In genomic region chr4:120674775-120675451, GRCm38 (mm10) we compare ENCODE assay signal across 13 mouse cellular contexts. TPM values are rescaled to one million over a fixed set of nuclear protein-coding genes. Genes with fewer than 3 reads are reported as not detected.
DNase-seq lines count a peak whose midpoint lies in the region; ATAC-seq and TF ChIP-seq lines count a peak whose summit lies in the region.
"Had no signal": no experiment of that assay in that cellular context is flagged by ENCODE, and none has a peak within 500 bp of the region (broad histone marks: within the 10 kb centered on the region; RNA-seq: fewer than 3 reads in every experiment).

No protein-coding gene starts in this region.

- TF ChIP-seq RAD21 in MEL (IDR thresholded peaks at IDR 0.05; ENCODE audit: low read depth, low read length), result no peak

- H3K27ac ChIP-seq in heart, embryonic 11.5 days (ENCODE audit: low read depth, low read length), result peak overlapping the region; percentile 84
- H3K27ac ChIP-seq in MEL (ENCODE audit: control insufficient read depth, low read depth, low read length), result peak overlapping the region; percentile 85
- H3K27ac ChIP-seq in intestine, embryonic 16.5 days (ENCODE audit: low read length), result no peak overlapping the region
- H3K27ac ChIP-seq in embryonic facial prominence, embryonic 10.5 days (replicated peaks), result no peak overlapping the region
- H3K27ac ChIP-seq: midbrain, embryonic 15.5 days had no signal

- H3K36me3 ChIP-seq in heart, embryonic 11.5 days (ENCODE audit: control insufficient read depth, insufficient read depth, low read length), result no peaks in the 10 kb centered on the region
- H3K36me3 ChIP-seq in MEL (ENCODE audit: control insufficient read depth in 1 of 2, insufficient read depth in 2 of 2, low read length in 2 of 2), result peaks cover 0 to 19% of the 10 kb centered on the region in 2 experiments; a peak in 2 of 4 replicates
- H3K36me3 ChIP-seq in intestine, embryonic 16.5 days (ENCODE audit: control insufficient read depth, insufficient read depth, low read length), result no peaks in the 10 kb centered on the region
- H3K36me3 ChIP-seq in embryonic facial prominence, embryonic 10.5 days (replicated peaks), result no peaks in the 10 kb centered on the region
- H3K36me3 ChIP-seq: midbrain, embryonic 15.5 days had no signal

- H3K4me3 ChIP-seq in heart, embryonic 11.5 days (ENCODE audit: low read depth, low read length), result no peak overlapping the region
- 0 out of 4 replicates have a peak overlapping the region, but pooled peaks of 1 of the 2 experiments have one; percentile 13 for H3K4me3 ChIP-seq in MEL (ENCODE audit: control insufficient read depth in 1 of 2, insufficient read depth in 1 of 2, low read depth in 2 of 2, low read length in 2 of 2)
- no peak overlapping the region for H3K4me3 ChIP-seq in intestine, embryonic 16.5 days (ENCODE audit: low read length)
- no peak overlapping the region for H3K4me3 ChIP-seq in embryonic facial prominence, embryonic 10.5 days
- H3K4me3 ChIP-seq: midbrain, embryonic 15.5 days had no signal

- no peaks in the 10 kb centered on the region for H3K27me3 ChIP-seq in heart, embryonic 11.5 days (ENCODE audit: control insufficient read depth, insufficient read depth, low read length)
- no peaks in the 10 kb centered on the region for H3K27me3 ChIP-seq in MEL (ENCODE audit: control insufficient read depth in 1 of 2, insufficient read depth in 2 of 2, low read length in 2 of 2)
- no peaks in the 10 kb centered on the region for H3K27me3 ChIP-seq in intestine, embryonic 16.5 days (replicated peaks; ENCODE audit: control insufficient read depth, insufficient read depth, low read length)
- H3K27me3 ChIP-seq in embryonic facial prominence, embryonic 10.5 days (replicated peaks; ENCODE audit: low read depth, poor library complexity, severe bottlenecking), result peaks cover 28% of the 10 kb centered on the region

- H3K9me3 ChIP-seq in heart, embryonic 11.5 days (replicated peaks; ENCODE audit: control insufficient read depth, low read length), result no peaks in the 10 kb centered on the region
- no peaks in the 10 kb centered on the region for H3K9me3 ChIP-seq in MEL (replicated peaks; ENCODE audit: insufficient read depth, low read length)
- no peaks in the 10 kb centered on the region for H3K9me3 ChIP-seq in intestine, embryonic 16.5 days (ENCODE audit: control insufficient read depth, low read length)
- H3K9me3 ChIP-seq in embryonic facial prominence, embryonic 10.5 days, result no peaks in the 10 kb centered on the region
- H3K9me3 ChIP-seq: midbrain, embryonic 15.5 days had no signal

- peak overlapping the region; percentile 21; the same call in 1 of the 2 replicates for H3K4me2 ChIP-seq in heart, embryonic 11.5 days
- H3K4me2 ChIP-seq in intestine, embryonic 16.5 days (ENCODE audit: low read depth, low read length), result no peak overlapping the region
- H3K4me2 ChIP-seq: midbrain, embryonic 15.5 days had no signal

- H3K79me2 ChIP-seq in MEL (ENCODE audit: control insufficient read depth, insufficient read depth, low read length, poor library complexity), result no peaks in the 10 kb centered on the region

- ATAC-seq in heart, embryonic 11.5 days (replicated peaks; ENCODE audit: insufficient number of reproducible peaks, low FRiP score, low TSS enrichment), result peak; percentile 91
- peak; percentile 76 for ATAC-seq in intestine, embryonic 16.5 days
- ATAC-seq in megakaryocyte progenitor cell, adult 5-6 weeks (replicated peaks; ENCODE audit: poor library complexity), result peak; percentile 91
- ATAC-seq: forebrain, postnatal 0 days; midbrain, embryonic 15.5 days had no signal

- H3K9ac ChIP-seq in heart, embryonic 11.5 days (ENCODE audit: low read depth, low read length), result no peak overlapping the region
- no peak overlapping the region for H3K9ac ChIP-seq in MEL (ENCODE audit: control insufficient read depth, low read depth, low read length, poor library complexity, severe bottlenecking)
- no peak overlapping the region for H3K9ac ChIP-seq in intestine, embryonic 16.5 days (ENCODE audit: low read depth, low read length)
- H3K9ac ChIP-seq: forebrain, postnatal 0 days; midbrain, embryonic 15.5 days had no signal

- no peak for DNase-seq in heart, adult 18-20 months
- DNase-seq in MEL (ENCODE audit: low read depth, low spot score), result peak; percentile 93
- DNase-seq in layer of hippocampus, postnatal 10 days (ENCODE audit: low spot score in 2 of 2), result no peak
- DNase-seq in adrenal gland, postnatal 36 days, result no peak
- DNase-seq in embryonic facial prominence, embryonic 10.5 days (ENCODE audit: low spot score), result no peak
- DNase-seq: cerebellum, adult 9-11 months; forebrain, postnatal 0 days; gastrocnemius, postnatal 25 days; heart, postnatal 14 days had no signal

- peaks cover 3% of the 10 kb centered on the region for H3K4me1 ChIP-seq in heart, embryonic 11.5 days (ENCODE audit: control insufficient read depth, insufficient read depth, low read length)
- H3K4me1 ChIP-seq in MEL (ENCODE audit: control insufficient read depth in 1 of 2, insufficient read depth in 2 of 2, low read length in 2 of 2), result peaks cover 14 to 21% of the 10 kb centered on the region in 2 experiments
- H3K4me1 ChIP-seq in intestine, embryonic 16.5 days (ENCODE audit: control insufficient read depth, insufficient read depth, low read length), result no peaks in the 10 kb centered on the region
- H3K4me1 ChIP-seq in embryonic facial prominence, embryonic 10.5 days, result no peaks in the 10 kb centered on the region
- H3K4me1 ChIP-seq: midbrain, embryonic 15.5 days had no signal

- WGBS in heart, embryonic 11.5 days (ENCODE audit: insufficient replicate concordance), result 38% methylated on average over 8 of the region's 8 CpGs
- WGBS in intestine, embryonic 16.5 days, result 68% methylated on average over 8 of the region's 8 CpGs
- WGBS in embryonic facial prominence, embryonic 10.5 days, result 82% methylated on average over 8 of the region's 8 CpGs

- TF ChIP-seq EP300 in MEL (IDR thresholded peaks at IDR 0.05; ENCODE audit: low read depth in 1 of 2, low read length in 2 of 2), result peak; percentile 96 to 98

- TF ChIP-seq CTCF in MEL (IDR thresholded peaks at IDR 0.05 in 2 of 3, conservative IDR thresholded peaks at IDR 0.05 in 1 of 3; ENCODE audit: control insufficient read depth in 1 of 3, insufficient read depth in 1 of 3, low read depth in 2 of 3, low read length in 3 of 3, poor library complexity in 1 of 3, severe bottlenecking in 1 of 3), result no peak

- TF ChIP-seq POLR2A in MEL (IDR thresholded peaks at IDR 0.05; ENCODE audit: control insufficient read depth in 1 of 2, insufficient read depth in 1 of 2, low read depth in 1 of 2, low read length in 2 of 2, poor library complexity in 1 of 2), result no peak; a peak in 1 of 4 replicates

TF ChIP-seq in MEL, 35 proteins besides CTCF, POLR2A, EP300 and RAD21 (continues in another document):
- TF ChIP-seq HCFC1 (IDR thresholded peaks at IDR 0.05; ENCODE audit: low read depth, low read length) (peak; percentile 48), SIN3A (IDR thresholded peaks at IDR 0.05; ENCODE audit: low read length) (peak; percentile 77), MYC (IDR thresholded peaks at IDR 0.05; ENCODE audit: low read depth, low read length) (no peak), ZMIZ1 (IDR thresholded peaks at IDR 0.05; ENCODE audit: low read depth, low read length) (0 out of 2 replicates have a peak, but pooled peaks have one; percentile 40), MXI1 (IDR thresholded peaks at IDR 0.05; ENCODE audit: low read depth, low read length) (peak; percentile 51), JUND (IDR thresholded peaks at IDR 0.05; ENCODE audit: low read depth, low read length) (no peak), POLR2AphosphoS2 (IDR thresholded peaks at IDR 0.05; ENCODE audit: low read length) (no peak), BHLHE40 (IDR thresholded peaks at IDR 0.05; ENCODE audit: borderline replicate concordance, low read depth, low read length) (peak; percentile 77; the same call in 1 of the 2 replicates), USF2 (IDR thresholded peaks at IDR 0.05; ENCODE audit: borderline replicate concordance in 1 of 2, insufficient read depth in 1 of 2, low read depth in 1 of 2, low read length in 2 of 2) (no peak), ZC3H11A (IDR thresholded peaks at IDR 0.05; ENCODE audit: low read depth, low read length) (no peak; the same call in 1 of the 2 replicates), ZNF384 (IDR thresholded peaks at IDR 0.05; ENCODE audit: low read depth, low read length) (peak; percentile 97), MAZ (IDR thresholded peaks at IDR 0.05; ENCODE audit: low read depth, low read length) (peak; percentile 60; the same call in 1 of the 2 replicates), ETS1 (IDR thresholded peaks at IDR 0.05; ENCODE audit: low read depth, low read length) (peak; percentile 86), GATA1 (IDR thresholded peaks at IDR 0.05; ENCODE audit: low read depth, low read length) (peak; percentile 99), NELFE (IDR thresholded peaks at IDR 0.05; ENCODE audit: low read depth, low read length) (no peak), TAL1 (IDR thresholded peaks at IDR 0.05; ENCODE audit: low read length) (peak; percentile 95), RCOR1 (IDR thresholded peaks at IDR 0.05; ENCODE audit: low read depth, low read length) (peak; percentile 91), POLR2AphosphoS5 (IDR thresholded peaks at IDR 0.05; ENCODE audit: borderline replicate concordance, low read depth, low read length) (no peak), SMC3 (IDR thresholded peaks at IDR 0.05; ENCODE audit: low read depth, low read length) (no peak), MAX (IDR thresholded peaks at IDR 0.05; ENCODE audit: low read length) (no peak), TCF12 (IDR thresholded peaks at IDR 0.05; ENCODE audit: low read depth, low read length) (peak; percentile 99), USF1 (IDR thresholded peaks at IDR 0.05; ENCODE audit: low read depth, low read length) (no peak), KAT2A (conservative IDR thresholded peaks at IDR 0.05; ENCODE audit: low read depth, low read length) (no peak; the same call in 1 of the 2 replicates), CHD2 (IDR thresholded peaks at IDR 0.05; ENCODE audit: low read length) (no peak)

RNA-seq across cellular contexts. Expression of gene Cited4, which starts 8.5 kb away (rescaled TPM):
- 37.5 and 44.9 TPM in 2 replicates for polyA plus RNA-seq in heart, embryonic 11.5 days (2014; fragmentation: Nextera tagmentation; extraction: Ambion mirVana)
- 10 to 100 TPM; 35.6 to 51.5 TPM for total RNA-seq in heart, adult 18-20 months (2021)
- 18.2 and 23.3 TPM in 2 replicates for total RNA-seq in MEL (2012; rRNA removed)
- polyA plus RNA-seq in MEL (2012; ENCODE audit: insufficient read depth in 1 of 2, insufficient read length in 2 of 2, low read depth in 1 of 2, low replicate concordance in 2 of 2, missing spikeins in 1 of 2), result 10 to 100 TPM in 1 of 2 experiments, not detected in 1; 58.1 TPM
- 1.5 and 2.4 TPM in 2 replicates for polyA plus RNA-seq in intestine, embryonic 16.5 days (2015; fragmentation: Nextera tagmentation; extraction: Ambion mirVana)
- total RNA-seq in megakaryocyte progenitor cell, adult 5-6 weeks (2015), result 3.2 and 4.6 TPM in 2 replicates
- total RNA-seq in megakaryocyte progenitor cell, adult 5-6 weeks (2017), result 5.6 and 7.5 TPM in 2 replicates
- total RNA-seq in layer of hippocampus, postnatal 10 days (2021), result 1 to 10 TPM; 3.5 to 4.5 TPM
- 10 to 100 TPM in 1 of 2 experiments, 1 to 10 TPM in 1; 6.0 to 56.0 TPM for total RNA-seq in adrenal gland, postnatal 36 days (2021)
- polyA plus RNA-seq in embryonic facial prominence, embryonic 10.5 days (2016; fragmentation: Nextera tagmentation; extraction: Ambion mirVana), result 9.9 and 10.3 TPM in 2 replicates

Comparison
In these comparisons a context has a peak if more than half of its experiments do, and no peak if none do; other contexts are left out.
1. H3K27ac ChIP-seq: peak in heart, embryonic 11.5 days (single experiment) and MEL (single experiment); none in intestine, embryonic 16.5 days (single experiment) and embryonic facial prominence, embryonic 10.5 days (single experiment).
2. Peak in every context shown above with its lines, with median percentiles within 50 percentile points of each other: ATAC-seq.